Mouse (Mus musculus): Measurements from ENCODE around the gene Palmd. TPM values are rescaled to one million over a fixed set of nuclear protein-coding genes. Genes with fewer than 3 reads are reported as not detected.

Palmd gene
- total RNA-seq, 1 experiment from 2014 or later, result 61.6 TPM

DNA sequence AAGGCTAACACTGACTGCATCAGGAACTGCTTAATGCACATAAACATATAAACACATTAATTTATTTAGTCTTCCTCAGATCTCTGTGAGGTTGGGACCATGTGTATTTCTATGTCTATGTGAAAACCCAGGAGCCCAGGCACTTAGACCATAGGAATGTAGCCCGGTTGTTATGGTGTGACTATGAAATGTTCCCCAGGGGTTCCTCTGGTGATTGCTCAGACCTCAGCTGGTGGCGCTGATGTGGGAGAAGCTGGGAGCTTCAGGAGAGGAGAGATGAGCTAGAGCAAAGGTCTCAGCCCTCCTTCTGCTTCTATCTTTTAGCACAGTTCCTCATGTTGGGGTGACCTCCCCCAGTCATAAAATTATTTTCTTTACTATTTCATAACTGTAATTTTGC lies 8.4 kb downstream of the Palmd start:
- DNase-seq, result no peak

DNA sequence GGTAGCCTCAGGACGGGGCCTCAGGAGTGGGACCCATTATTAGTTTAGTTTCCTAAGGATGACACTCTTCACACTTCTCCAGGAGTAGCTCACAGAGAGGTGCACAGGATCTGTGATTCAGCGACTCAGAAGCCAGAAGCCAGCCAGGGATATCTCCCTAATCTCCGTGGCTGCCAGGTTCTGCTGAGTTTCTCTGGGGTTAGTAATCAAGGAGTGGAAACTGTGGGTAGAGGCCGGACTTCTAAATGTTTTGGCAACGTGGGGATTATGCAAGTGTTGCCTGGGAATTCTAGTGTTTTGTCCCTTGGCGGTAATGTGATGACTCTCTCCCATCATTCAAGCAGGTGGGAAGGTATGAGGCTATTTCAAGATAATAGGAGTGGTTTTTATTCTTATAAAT lies 13.7 kb downstream of the Palmd start:
- DNase-seq, result peak; percentile 55

DNA sequence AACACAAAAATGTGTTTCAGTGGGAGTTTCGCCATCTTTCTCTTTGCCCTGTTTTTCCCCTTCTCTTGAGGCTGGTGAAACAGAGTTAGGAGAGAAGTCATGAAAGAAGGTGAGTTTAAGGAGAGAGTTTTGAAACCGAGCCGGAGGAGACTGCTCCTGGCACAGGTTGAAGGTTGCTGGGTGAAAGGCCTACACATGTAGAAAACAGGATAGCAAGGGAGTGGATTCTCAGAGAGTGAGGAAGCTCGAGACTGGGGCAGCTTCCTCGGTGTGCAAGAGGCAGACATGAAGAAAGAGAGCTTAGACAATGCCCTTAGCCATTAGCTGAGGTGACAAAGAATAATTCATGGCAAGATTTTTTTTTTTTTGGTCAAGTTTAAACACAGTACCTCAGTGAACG lies 15.4 kb downstream of the Palmd start:
- peak; percentile 42 for DNase-seq

DNA sequence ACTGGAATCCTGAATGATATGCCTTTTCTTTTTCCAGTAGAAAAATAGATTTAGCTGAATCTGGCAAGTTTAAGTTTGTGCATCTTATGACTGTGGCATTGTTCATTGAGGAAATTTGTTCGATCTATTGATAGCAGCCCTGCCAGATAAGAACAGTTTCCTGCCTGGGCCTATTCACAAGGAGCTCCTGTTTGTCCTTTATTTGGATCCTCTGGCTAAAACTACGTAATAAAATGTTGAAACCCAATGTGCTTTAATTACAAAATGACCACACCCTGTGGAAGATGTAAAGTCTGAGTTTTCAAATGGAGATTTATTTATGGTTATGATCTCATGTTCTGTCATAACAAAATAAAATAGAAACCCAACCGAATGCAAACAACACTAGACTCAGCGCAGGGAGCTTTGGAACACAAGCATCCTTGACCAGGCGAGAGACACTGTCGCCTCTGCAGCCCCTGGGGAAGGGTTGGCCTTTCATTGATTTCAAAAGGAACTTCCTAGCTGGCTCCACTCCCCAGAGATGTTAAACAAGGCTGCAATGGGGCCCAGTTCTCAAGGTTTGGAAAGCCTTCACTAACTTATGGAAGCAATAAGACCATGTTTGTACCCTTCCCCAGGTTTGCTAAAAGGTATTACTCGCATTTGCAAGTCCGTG lies 16.4 kb downstream of the Palmd start:
- peak; percentile 50 for DNase-seq

DNA sequence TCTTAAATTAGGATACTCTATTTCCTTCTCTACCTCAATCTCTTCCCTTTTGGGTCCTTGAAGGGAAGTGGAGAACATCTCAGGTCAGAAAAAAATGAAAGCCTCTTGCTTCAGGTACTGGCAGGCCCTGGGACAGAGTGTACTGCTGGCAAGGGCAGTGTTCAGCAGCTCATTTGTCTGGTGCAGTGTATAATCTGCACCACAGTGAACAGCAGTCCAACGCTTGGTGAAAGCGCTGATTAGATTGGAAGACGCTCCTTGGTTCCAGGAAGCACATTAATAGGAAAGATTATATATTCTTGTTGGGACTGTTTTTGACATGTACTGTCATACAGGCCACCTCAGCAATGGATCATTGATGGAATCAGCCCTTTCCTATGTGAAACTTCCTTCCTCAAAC lies 17.3 kb downstream of the Palmd start:
- peak; percentile 55 for DNase-seq

DNA sequence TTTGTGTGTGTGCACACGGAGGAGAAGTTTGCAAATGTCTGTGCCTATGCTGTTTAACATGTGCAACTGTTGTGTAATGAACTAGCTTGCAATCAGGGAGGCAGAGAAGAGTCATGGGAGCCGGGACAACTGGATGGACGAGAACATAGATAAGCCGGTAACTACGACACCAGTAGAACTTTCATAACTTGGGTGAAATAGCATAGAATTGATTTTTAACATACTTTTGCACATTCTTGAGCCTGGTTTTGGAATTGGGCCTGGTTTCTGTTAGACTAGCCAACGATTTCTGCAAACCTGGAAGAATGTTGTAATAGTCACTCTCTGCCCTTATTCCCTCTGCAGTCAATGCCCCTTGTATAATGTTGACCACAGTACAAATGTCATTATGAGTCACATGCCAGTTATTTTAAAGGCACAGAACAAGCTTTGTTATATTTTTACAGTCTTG lies 18.1 kb downstream of the Palmd start:
- peak; percentile 44 for DNase-seq

DNA sequence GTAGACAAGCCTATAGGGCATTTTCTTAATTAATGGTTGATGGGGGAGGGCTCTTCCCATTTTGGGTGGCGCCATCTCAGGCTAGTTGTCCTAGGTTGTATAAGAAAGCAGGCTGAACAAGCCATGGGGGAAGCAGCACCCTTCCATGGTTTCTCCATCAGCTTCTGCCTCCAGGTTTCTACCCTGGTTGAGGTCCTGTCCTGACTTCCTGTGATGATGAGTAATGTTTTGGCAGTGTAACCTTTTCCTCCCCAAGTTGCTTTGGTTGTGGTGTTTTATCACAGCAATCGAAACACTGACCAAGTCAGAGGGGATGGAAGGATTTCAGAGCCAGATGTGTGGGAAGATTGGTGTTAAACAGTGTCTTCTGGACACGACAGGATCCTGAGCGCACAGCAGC lies 22.3 kb downstream of the Palmd start:
- no peak for DNase-seq

DNA sequence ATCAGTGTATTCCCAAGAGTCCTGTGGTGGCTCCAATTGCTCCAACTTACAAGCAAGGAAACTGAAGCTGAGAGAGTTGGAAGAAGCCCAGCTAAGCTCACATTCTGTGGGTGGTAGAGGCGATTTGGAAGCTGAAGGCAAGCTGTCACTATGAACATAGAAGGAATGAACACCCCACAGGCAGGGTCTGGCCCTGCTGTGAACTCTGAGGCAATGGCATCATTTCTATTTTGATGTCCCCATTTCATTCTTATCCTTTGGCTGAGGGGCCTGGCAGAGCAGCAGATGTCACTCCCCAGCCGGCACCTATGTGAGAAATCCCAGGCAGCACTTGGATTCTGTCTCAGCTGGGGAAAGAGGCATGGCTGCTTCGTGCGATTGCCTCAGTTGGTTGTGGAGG lies 25.4 kb downstream of the Palmd start:
- no peak for DNase-seq

DNA sequence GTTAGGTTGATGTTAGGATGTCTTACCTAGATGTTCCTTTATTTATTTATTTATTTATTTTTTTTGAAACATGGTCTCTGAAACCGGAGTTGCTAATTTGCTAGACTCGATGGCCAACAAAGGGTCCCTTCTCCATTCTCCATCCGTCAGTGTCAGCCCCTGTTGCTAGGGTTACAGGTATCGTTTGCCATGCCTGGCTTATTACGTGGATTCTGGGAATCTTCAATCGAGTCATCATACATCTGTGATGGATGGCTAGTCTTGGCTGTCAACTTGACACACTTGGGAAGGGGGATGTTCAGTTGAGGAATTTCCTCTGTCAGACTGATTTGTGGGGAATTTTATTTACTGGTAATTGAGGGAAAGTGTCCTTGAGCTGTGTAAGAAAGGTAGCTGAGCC lies 26.0 kb downstream of the Palmd start:
- peak; percentile 36 for DNase-seq

DNA sequence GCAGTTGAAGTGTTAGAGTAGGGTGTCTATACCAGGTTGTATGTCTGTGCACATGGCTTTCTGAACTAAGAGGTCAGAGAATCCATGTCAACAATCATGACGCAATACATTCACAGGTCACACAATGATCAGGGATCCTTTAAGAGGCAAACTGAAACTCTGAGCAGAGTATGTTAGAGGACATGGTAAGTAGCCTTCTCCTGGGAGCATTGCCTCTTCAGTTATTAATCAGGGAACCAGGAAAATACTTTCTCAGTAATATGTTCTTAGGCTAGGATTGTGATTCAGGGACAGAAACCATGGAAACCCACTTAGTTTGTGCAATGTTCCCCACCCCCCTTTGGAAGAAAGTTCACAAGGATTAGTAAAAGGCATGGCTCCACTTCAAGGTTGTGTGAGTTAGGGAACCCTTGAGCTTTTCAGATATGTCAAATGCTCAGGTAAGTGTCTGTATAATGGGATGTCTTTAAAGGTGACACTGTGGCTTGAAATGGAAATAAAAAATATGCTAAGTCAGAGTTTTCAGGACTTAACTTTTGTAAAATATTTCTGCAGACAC lies 27.1 kb downstream of the Palmd start:
- DNase-seq, result no peak

DNA sequence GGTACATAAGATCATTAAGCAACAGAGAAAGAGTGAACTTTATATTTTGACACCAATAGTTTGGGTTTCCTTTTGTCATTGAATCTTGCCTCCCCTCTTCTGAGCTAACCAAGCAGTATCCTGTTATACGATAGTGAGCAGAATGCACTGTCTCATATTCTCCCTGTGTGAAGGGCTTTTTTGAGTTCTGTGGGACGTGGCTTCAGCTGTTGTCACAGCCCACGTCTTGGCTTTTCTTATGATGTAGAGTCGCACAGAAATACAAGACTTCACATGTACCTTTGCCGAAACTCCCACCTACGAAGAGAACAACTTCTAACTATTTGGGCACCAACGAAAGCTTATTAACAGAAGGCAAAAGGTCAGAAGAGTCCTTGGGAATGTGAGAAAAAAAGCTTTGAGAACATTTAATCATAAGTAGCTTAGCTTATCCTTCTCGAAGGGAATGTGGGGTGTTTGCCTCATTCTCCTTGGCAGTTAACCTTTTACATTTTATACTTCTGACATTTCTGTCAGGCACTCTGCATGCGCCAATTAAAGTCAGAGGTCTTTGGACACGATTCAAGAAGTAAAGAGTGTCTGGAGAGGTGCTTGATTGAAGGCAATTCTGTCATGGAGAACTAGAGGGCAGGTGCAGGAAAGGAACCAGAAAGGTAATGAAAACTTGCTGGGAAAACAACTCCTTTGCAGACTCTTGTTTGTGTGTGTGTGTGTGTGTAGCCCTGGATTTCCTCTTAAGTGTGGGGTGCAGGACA lies 27.8 kb downstream of the Palmd start:
- no peak for DNase-seq

DNA sequence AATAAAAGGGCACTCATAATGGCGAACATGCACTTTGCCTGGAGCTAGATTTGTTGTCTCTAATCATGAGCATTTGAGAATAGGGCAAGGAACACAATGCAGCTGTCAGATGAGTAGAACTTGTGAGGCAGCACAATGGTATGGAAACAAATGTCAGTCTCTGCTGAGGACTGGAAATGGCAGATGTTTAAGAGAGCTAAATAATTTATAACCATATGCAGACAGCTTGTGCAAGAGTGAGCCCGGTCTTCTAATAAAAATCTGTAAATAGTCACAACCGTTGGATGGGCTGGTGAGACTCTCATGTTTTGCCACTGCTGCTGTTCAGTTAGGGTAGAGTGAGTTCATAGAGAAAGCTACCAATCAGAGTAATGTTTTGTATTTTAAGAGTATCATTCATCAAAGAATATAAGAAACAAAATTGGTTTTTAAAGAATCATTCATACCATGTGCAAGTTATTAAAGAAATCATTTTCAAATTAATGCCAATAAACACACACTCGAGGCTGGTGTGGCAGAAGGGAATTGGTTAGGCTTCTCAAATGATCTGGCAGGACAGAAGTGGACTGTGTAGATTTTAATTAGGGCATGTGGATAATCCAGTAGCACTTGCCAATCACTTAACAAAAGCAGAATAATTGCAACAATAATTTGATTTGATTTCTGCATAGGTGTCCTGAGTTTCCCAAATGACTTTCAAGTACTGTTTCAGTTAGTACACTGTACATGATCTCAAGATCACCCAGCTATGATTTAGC lies 31.7 kb downstream of the Palmd start:
- DNase-seq, result no peak

DNA sequence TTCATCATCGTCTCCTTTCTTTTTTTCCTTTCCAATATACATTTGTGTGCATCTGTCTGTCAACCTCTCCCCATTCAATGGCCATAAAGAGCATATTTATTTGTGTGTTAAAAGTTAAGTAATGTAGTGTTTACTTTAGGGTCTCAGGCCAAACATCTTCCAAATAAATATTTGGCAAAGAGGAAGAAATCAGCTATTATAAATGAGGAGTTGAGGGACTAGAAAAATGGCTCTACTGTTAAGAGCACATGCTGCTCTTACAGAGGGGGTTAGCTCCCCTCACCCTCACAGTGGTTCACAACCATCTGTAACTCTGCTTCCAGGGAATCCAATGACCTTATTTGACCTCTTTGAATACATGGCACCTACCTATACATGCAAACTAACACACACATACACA lies 35.6 kb downstream of the Palmd start:
- no peak for DNase-seq

DNA sequence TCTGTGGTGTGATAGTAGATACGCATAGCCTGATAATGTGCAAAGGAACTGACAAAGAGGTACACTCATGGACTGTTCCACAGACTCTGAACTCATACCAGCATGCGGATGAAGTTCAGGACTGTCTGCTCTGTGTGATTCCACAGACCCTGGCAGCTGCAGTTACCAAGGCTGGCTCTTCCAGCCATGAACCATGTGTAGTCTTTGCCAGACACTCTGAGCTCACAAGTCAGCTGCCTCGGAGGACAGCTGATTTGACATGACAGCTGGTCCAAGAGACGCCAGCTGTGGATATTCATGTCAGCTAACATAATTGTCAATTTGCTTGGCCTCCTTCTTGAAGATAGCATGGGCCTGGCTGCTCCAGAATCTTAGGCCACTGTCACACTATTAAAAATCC lies 39.8 kb downstream of the Palmd start:
- DNase-seq, result no peak

DNA sequence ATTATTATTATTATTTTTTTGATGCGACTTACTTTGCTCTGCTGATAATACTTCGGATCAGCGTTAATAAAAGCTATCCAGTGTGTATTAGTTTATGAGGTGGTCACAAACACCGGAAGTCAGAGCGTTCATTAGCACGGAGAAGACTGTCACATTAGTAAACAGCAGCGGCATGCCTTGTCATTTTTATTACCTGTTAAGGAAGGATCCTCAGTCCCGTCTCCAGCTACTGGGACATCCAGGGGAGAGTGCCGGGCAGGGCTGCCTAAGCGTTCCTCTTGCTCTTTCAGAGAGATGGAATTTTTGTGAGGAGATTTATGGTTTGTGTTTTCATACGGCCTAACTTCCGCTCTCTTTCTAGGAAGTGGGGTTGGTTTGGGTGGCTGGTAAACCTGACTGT lies 45.7 kb downstream of the Palmd start:
- no peak for DNase-seq

DNA sequence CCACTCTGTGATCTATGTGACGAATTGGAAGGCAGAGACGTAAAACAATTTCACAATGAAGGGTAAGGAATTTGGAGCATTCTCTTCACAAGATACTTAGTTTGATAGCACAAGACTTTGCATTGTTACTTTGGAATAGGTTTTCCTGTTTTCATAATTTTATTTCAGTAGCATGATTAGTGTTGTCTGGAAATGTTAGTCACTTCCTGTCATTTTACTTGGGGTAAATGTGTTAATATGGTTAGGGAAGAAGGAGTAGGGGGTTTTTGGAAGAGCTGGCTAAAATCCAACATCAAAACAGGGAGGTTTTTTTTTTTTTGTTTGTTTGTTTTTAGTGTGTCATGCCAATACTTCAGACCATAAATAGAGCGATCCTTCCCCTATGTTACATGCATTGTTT lies 47.3 kb downstream of the Palmd start:
- DNase-seq, result no peak

DNA sequence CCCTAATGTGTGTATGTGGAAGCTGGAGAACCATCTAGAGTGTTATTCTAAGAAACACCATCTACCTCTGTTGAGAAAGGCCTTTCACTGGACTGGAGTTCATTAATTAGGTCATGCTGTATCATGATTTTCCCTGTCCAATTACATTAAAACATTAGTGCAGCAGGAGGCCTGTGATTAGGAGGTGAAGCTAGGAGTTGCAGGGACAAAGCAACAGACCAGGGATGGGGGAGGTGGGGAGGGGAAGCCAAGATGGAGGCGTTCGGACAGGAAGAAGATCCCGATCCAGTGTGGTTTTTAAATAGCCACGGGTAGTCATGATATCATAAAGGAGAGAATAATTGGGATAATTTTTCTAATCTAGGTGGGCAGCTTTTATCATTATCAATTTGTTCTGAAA lies 51.8 kb downstream of the Palmd start:
- DNase-seq, result no peak

DNA sequence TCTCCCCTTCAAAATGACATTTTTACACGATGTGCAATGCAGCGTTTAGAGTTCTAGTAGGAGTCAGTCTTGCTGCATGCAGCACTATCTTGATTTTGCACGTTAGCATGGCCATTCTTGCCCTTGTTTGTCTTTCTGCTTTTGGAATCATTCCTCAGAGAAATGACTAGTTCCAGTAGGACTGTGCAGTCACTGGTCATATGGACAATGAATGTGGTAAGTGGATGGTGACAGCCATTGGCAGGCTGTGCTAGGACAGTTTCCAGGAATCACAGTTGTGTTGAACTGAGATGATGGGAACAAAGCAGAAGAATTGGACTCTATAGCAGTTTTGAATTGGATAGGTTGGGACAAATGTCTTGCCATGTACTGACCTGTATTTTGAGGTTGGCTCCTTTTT lies 53.9 kb downstream of the Palmd start:
- DNase-seq, result no peak

DNA sequence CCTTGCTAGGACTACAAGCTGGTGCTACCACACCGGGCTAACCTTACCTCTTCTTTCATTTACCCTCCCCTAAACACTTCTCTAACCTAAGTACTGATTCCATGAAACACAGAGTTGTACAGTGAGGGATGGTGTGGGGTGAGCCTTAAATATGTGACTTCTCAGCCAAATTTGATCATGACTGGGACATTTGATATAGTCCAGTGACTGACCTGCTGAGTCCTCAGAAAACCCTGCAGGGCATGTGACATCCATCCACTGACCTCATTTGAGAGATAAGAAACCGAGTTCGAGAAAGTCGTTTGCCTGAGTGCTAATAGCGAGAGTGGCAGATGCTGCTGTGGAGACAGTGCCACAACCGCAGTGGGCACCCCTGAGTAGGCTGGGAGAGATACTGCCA lies 54.4 kb downstream of the Palmd start:
- DNase-seq, result no peak

DNA sequence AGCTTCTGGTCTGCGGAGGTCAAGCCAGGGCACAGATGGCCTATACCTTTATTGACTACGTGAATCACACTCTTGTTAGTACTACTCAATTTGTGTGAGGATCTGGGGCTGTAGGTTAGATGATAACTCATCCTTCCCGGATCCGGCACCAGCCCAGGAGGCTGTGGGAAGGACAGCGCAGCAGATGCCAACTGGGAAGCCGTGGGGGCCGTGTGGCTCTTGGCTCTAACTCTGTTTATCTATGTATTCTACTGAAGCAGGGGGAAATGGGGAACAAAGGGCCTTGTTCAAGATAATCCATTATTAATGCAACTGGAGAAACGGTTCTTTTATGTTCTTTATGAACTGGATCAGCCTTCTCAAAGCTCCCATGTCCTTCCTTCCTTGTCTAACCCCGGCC lies 62.2 kb downstream of the Palmd start:
- DNase-seq, result no peak

DNA sequence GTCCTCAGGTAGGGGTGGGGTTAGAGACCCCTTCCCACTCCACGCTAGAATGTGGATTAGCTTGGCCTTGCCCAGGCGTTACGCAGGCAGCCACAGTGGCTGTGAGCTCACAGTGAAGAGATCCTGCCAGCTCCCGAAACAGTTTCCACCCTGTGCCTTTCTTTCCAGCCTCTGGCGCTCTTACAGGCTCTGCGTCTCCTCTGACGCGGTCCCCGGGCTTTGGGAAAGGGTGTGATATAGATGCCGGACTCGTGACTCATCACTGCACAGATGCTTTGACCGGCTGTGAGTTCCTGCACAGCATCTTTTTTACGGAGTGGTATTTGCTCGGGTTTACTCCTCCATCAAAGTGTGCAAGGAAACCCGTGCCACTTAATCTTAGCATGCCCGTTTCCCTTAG lies 62.9 kb downstream of the Palmd start:
- no peak for DNase-seq

DNA sequence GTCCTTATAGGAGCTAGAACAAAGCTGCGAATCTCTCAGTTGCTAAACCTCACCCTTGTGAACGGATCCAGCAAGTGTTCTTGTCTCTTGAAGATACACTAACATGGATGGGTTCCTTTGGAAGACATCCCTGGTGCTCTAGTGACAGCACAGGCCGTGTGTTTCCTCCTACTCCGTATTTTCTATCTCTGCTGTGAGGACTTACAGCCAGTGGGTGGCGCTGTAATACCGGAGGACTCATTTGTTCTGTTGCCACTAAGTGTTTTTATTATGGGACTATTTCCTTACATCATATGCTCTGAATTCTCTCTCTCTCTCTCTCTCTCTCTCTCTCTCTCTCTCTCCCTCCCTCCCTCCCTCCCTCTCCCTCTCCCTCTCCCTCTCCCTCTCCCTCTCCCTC lies 64.6 kb downstream of the Palmd start:
- DNase-seq, result peak; percentile 85

DNA sequence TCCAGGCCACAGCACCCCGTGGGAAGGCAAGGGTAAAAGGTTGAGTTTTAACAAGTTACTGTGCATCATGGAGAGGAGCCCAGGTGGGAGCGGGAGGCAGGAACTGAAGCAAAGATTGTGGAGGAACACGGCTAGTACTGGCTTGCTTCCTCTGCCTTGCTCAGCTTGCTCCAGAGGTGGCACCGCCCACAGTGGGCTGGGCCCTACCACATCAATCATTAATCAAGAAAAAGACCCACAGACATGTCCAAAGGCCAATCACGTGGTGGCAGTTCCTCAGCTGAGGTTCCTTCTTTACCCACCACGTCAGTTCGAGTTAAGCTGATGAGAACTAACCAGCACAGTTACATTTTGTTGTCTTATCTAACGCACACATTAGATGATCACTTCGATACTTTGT lies 75.9 kb downstream of the Palmd start:
- no peak for DNase-seq

Data from adrenal gland, postnatal 14 days (tissue).